Mouse (Mus musculus) neutrophil, adult 5-6 weeks (primary cell): Measurements from ENCODE around the gene Cldn19. TPM values are rescaled to one million over a fixed set of nuclear protein-coding genes. Genes with fewer than 3 reads are reported as not detected.

Experiments used
- ATAC-seq: fragments of 151-379, 151-347 bp; 2 replicates; pipeline ENCODE4 v1.8.0; 2017; ENCODE audit warnings: mild to moderate bottlenecking, moderate TSS enrichment; ENCODE audit not compliant: insufficient number of reproducible peaks, poor library complexity, low FRiP score, severe bottlenecking; ENCODE audit errors: extremely low read depth
- total RNA-seq: library from RNA; stranded (forward); fragments of 200-1000 nt; gene quantifications from 2 replicates; pipeline ENCODE4 v1.2.3, GENCODE M21; 2017

Gene Cldn19
- total RNA-seq, 1 experiment from 2014 or later = not detected

DNA sequence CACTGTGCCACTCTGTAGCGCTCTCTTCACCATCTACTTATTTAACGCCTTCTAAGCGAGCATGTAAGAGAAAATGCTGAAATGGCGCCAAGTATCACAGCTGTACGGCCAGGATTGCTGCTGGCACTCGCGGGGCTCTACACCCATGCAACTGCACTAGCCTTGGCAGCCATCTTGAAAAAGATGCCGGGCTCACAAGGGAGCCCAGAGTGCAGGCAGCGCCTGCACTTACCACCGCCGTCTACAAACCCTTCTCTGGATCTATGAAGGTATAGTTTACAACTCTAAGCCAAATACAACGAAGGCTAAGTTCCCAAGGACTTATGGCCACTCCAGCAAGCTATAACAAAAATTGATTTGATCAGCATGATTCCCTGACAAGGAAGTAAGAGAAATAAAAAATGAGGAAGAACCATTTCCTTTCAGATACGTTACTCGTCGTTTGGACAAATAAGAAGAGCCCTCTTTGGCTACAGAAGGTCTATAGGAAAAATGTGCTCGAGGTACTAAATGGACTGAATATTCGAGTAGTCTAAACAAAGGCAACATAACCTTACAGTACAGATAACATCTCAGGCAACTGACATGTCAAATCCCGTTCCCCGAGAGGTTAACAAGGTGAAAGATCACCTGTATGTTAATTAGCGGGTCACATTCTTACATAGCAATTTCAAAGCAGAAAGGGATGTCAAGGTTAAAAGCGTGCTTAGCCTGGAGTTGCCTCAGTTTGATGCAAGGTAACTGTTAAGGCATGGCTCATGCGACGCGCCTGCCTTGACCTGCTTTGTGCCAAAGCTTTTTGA, 37.8 kb downstream of the Cldn19 start:
- no peak for ATAC-seq

- no peak for ATAC-seq
Observed at GRCm38 (mm10) chr4:119293574-119294258, 38.5 kb downstream of the Cldn19 start.

DNA sequence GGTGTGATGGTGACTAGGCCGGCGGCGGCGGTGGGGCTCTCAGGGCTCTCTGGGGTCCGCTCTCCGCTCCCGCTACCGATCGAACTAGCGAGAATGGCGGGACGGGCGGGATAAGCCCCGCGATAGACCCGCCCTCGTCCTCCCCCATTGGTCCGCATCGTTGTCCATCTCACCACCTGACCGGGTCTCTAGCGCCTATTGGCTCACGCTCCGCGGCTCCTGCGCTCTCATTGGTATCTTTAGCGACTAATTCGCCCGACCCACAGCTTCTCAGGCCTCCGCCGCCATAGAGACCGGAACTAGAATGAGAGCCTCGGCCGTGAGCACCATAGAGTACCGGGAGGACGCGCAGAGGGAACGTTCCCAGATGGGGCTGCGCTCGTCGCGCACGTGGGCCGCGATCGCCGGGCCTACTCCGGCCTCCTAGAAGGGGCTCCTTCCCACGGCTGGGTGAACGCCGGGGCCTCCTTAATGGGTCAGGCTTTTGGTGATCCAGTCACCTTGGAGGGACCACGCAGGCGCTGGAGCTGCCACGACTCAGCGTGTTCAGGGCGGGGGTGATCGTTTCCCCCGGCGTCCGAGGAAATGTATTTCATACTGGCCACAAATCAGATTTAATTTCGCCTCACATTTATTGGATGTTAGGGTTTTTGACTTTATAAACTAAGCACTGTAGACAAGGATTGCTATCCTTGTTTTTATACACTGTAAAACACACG, 39.4 kb downstream of the Cldn19 start, which contains the start of gene Ybx1:
Ybx1 (minus strand) TSS at position 190 of the 719 bp plus-strand sequence.
- peak; percentile 99 for ATAC-seq

- ATAC-seq = no peak
Observed at GRCm38 (mm10) chr4:119295134-119295453, 39.9 kb downstream of the Cldn19 start.

DNA sequence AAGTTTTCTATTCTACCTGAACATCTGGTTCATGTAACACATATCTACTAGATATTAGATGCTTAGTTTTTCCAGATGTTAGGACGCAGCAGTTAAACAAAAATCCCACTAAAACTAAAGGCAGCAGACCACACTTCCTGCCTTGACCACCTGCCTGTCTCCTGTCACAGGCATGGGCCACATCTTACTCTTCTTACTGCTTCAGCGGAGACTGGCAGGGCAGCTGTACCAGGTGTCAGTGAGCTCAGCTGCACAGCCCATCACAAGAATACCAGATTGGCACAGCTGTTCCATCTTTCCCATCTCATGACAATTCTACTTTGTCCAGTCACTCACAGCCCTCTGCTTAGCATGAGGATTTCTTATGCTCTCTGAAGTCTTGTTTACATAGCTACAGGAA, 42.1 kb downstream of the Cldn19 start:
- no peak for ATAC-seq

DNA sequence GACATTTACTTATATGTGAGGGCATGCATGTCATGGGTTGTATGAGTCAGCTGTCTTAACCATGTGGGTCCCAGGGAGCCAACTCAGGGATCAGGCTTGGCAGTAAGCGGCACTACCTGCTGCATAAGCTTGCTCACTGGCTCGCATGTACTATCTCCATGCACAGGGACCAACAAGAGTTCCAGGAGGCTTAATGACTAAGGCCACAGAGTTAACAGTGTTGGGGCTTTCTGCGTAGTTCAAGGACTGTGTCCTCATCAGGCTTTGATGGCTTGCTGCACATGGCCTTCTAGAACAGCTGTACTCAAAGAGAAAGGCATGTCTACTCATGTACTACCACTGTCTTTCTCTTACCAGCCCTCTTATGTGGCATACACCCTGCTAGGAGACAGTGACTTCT, 45.5 kb downstream of the Cldn19 start:
- no peak for ATAC-seq

- no peak for ATAC-seq
Observed at GRCm38 (mm10) chr4:119301777-119302176, 46.6 kb downstream of the Cldn19 start.

DNA sequence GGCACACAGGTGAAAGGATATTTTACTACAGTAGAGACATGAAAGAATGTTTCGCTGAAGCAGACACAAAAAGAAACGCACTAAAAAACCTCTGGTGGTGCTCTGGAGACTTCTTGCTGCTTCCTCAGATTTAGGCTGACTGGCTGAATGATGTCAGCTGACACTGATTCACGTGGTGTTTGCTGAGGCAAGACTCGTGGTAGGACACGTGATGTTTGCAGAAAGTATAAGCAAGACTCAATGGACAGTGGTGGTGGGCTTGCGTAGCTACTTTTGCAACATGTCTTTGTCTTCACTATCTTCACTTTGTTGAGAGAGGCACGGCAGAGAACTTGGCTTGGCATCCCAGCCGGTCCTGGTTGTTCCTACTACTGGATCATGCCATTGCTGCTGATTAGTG, 48.1 kb downstream of the Cldn19 start:
- ATAC-seq = no peak

GRCm38 (mm10) chr4:119305418-119305817, 50.2 kb downstream of the Cldn19 start:
- ATAC-seq = no peak

Other genes with a start within 250 kb of the Cldn19 start
- 70.1 and 76.1 TPM in 2 replicates for gene Slc2a1, start 146.7 kb upstream of the Cldn19 start, total RNA-seq
- 6.9 and 10.3 TPM in 2 replicates for gene Zfp691, start 81.2 kb upstream of the Cldn19 start, total RNA-seq
- gene Ermap, start 65.4 kb upstream of the Cldn19 start, total RNA-seq = 0.12 and 0.49 TPM in 2 replicates
- 50.2 and 63.6 TPM in 2 replicates for gene Svbp, start 60.1 kb upstream of the Cldn19 start, total RNA-seq
- gene Tmem269, start 37.2 kb upstream of the Cldn19 start, total RNA-seq = not detected in 2 replicates
- gene AU022252, start 22.7 kb upstream of the Cldn19 start, total RNA-seq = 5.9 and 8.1 TPM in 2 replicates
- gene P3h1, start 22.5 kb upstream of the Cldn19 start, total RNA-seq = 1.9 and 3.7 TPM in 2 replicates
- gene Ybx1, start 39.2 kb downstream of the Cldn19 start, total RNA-seq = 380 and 442 TPM in 2 replicates
- gene Ppih, start 65.1 kb downstream of the Cldn19 start, total RNA-seq = 23.7 and 27.5 TPM in 2 replicates
- 0.93 and 2.5 TPM in 2 replicates for gene Ccdc30, start 160.1 kb downstream of the Cldn19 start, total RNA-seq
- 13.9 and 14.1 TPM in 2 replicates for gene Ppcs, start 167.0 kb downstream of the Cldn19 start, total RNA-seq
- 0.25 TPM in 1 of 2 replicates, not detected in the other for gene Zmynd12, start 167.4 kb downstream of the Cldn19 start, total RNA-seq
- 0.12 TPM in 2 replicates for gene Rimkla, start 237.2 kb downstream of the Cldn19 start, total RNA-seq